14 mouse cellular contexts compared by ENCODE assay signal in the genomic region with DNA sequence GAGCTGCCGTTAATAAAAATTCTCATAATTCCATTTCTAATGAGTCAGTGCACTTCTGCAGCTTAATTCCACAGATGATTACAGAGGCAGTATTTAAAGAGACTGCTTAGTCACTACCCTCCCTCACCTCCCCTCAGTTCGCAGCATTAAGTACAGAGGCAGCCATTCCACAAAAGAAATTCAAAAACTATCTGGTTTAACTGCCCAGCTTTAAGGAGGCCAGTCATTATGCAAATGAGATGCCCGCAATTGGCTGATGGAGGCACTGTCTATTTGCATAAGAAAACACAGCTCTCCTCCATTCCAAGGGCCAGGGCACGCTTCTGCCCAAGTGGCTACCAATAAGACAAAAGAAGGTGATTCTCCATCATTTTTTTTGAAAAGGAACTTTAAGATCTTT.
DNase-seq lines count a peak whose midpoint lies in the region; ATAC-seq lines count a peak whose summit lies in the region.
"Had no signal": no experiment of that assay in that cellular context is flagged by ENCODE, and none has a peak within 500 bp of the region (broad histone marks: within the 10 kb centered on the region; RNA-seq: fewer than 3 reads in every experiment).

No protein-coding gene starts in this region.

- no peak for DNase-seq in lung, postnatal 14 days
- peak; percentile 46 for DNase-seq in forebrain, embryonic 10.5 days (ENCODE audit: extremely low spot score, low spot score)
- DNase-seq in kidney, postnatal 10 days = peak; percentile 7
- peak; percentile 81 for DNase-seq in retina, postnatal 1 day
- DNase-seq in frontal cortex, postnatal 25 days (ENCODE audit: low spot score in 2 of 2) = no peak
- no peak for DNase-seq in adrenal gland, postnatal 36 days
- DNase-seq: adrenal gland, postnatal 10 days; layer of hippocampus, adult 9-11 months had no signal

- WGBS in lung, embryonic 16.5 days = 27% methylated on average over 4 of the region's 4 CpGs
- 25% methylated on average over 4 of the region's 4 CpGs for WGBS in forebrain, embryonic 10.5 days

- H3K4me2 ChIP-seq in lung, embryonic 16.5 days (ENCODE audit: low read depth, low read length) = no peak overlapping the region
- H3K4me2 ChIP-seq: embryonic facial prominence, embryonic 15.5 days; limb, embryonic 15.5 days had no signal

- H3K9me3 ChIP-seq in lung, embryonic 16.5 days (ENCODE audit: control insufficient read depth, low read length) = no peaks in the 10 kb centered on the region
- H3K9me3 ChIP-seq in forebrain, embryonic 10.5 days = peaks cover 4% of the 10 kb centered on the region; the same call in 1 of the 2 replicates
- H3K9me3 ChIP-seq: embryonic facial prominence, embryonic 15.5 days; heart, embryonic 10.5 days; limb, embryonic 15.5 days had no signal

- no peaks in the 10 kb centered on the region for H3K27me3 ChIP-seq in lung, embryonic 16.5 days (ENCODE audit: control insufficient read depth, insufficient read depth, low read depth, low read length)
- no peaks in the 10 kb centered on the region for H3K27me3 ChIP-seq in forebrain, embryonic 10.5 days (ENCODE audit: poor library complexity, severe bottlenecking)
- H3K27me3 ChIP-seq: CH12.LX; embryonic facial prominence, embryonic 15.5 days had no signal

- H3K4me1 ChIP-seq in lung, embryonic 16.5 days (replicated peaks; ENCODE audit: control insufficient read depth, insufficient read depth, low read length) = no peaks in the 10 kb centered on the region
- peaks cover 23% of the 10 kb centered on the region for H3K4me1 ChIP-seq in forebrain, embryonic 10.5 days
- H3K4me1 ChIP-seq: embryonic facial prominence, embryonic 15.5 days; heart, embryonic 10.5 days; limb, embryonic 15.5 days had no signal

- no peak overlapping the region for H3K4me3 ChIP-seq in lung, embryonic 16.5 days (ENCODE audit: low read length)
- no peak overlapping the region for H3K4me3 ChIP-seq in forebrain, embryonic 10.5 days
- H3K4me3 ChIP-seq: embryonic facial prominence, embryonic 15.5 days; heart, embryonic 10.5 days; limb, embryonic 15.5 days had no signal

- ATAC-seq in lung, embryonic 16.5 days (ENCODE audit: low read depth) = 0 out of 2 replicates have a peak, but pooled peaks have one; percentile 23
- ATAC-seq in CD4-positive, CD25-positive, alpha-beta regulatory T cell, adult 4 months = no peak

- H3K36me3 ChIP-seq in lung, embryonic 16.5 days (ENCODE audit: control insufficient read depth, insufficient read depth, low read length) = no peaks in the 10 kb centered on the region
- H3K36me3 ChIP-seq in forebrain, embryonic 10.5 days (replicated peaks) = no peaks in the 10 kb centered on the region
- H3K36me3 ChIP-seq: embryonic facial prominence, embryonic 15.5 days; heart, embryonic 10.5 days; limb, embryonic 15.5 days had no signal

- H3K27ac ChIP-seq in lung, embryonic 16.5 days (ENCODE audit: low read length) = no peak overlapping the region
- peak overlapping the region; percentile 73 for H3K27ac ChIP-seq in forebrain, embryonic 10.5 days
- H3K27ac ChIP-seq: embryonic facial prominence, embryonic 15.5 days; heart, embryonic 10.5 days; limb, embryonic 15.5 days had no signal

- no peak overlapping the region for H3K9ac ChIP-seq in lung, embryonic 16.5 days (ENCODE audit: low read length)
- H3K9ac ChIP-seq: embryonic facial prominence, embryonic 15.5 days; limb, embryonic 15.5 days had no signal

Comparison
In these comparisons a context has a peak if more than half of its experiments do, and no peak if none do; other contexts are left out.
1. DNase-seq: peak in forebrain, embryonic 10.5 days (single experiment), kidney, postnatal 10 days (single experiment) and retina, postnatal 1 day (single experiment); none in lung, postnatal 14 days (single experiment), frontal cortex, postnatal 25 days (0 of 2) and adrenal gland, postnatal 36 days (0 of 2).